Mouse (Mus musculus): ENCODE results near the gene Eng. TPM values are rescaled to one million over a fixed set of nuclear protein-coding genes. Genes with fewer than 3 reads are reported as not detected.

The Eng gene
- polyA plus RNA-seq, 1 experiment from 2014 or later = 87.1 TPM

DNA sequence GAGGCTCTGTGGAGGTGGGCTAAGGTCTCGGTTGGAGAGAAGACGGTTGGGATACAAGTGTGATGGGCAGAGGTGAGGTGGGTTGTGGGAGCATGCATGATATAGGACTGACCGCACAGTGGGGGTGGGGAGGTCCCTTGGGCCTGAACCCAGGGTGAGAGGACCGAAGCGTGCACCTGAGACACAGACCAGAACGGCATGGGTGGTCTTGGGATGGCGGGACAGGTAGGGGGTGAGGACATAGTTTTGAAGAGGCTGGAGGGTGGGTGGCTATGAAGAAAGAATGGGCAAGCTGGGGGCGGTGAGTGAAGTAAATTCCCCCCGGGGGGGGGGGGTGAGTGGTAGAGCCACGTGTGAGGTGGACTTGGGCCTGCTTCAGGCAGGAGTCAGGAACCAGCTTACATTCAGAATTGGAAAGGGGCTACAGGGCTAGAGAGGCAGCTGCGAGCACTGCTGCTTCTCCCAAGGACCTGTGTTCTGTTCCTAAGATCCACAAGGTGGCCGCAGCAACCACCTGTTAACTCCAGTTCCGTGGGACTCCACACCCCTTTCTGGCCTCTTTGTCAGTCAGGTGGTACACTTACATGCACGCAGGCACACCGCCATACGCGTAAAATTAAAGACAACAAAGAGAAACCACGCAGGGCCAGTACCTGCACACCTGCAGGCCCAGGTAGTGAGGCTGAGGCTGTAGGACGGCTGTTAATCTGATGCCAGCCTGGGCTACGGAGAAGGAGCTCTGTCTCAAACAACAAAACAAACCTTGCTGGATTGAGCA, 18.9 kb upstream of the Eng start:
- Histone ChIP-seq H3K36me3 (peaks cover 27% of the 10 kb centered on the region), H3K4me3 (peak overlapping the region; percentile 53)

DNA sequence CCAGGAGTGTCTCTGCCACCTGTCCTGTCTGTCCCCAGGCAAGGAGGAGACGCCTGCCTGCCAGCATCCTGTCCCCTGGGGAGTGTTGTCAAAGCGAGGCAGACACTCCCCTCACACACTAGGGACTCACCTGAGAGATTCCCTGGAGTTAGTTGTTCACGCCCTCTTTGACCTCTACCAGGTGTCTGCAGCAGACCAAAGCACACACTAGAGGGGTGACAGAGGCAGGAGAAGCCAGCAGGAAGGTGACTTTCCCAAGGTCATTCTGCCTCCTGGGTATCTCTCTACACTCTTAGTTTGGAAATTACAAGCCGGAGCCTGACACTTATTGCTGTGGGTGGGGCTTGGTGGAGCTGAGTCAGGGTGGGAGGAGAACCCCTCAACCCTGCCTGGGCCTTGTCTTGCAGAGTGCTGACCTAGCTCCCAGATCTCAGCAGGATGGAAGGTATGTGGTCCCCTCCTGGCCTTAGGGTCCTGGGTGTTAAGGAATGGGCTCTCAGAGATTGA, 18.3 kb upstream of the Eng start:
- Histone ChIP-seq H3K27ac (peak overlapping the region; percentile 91), H3K4me1 (peaks cover 78% of the 10 kb centered on the region), H3K27me3 (ENCODE audit: insufficient read depth, poor library complexity, severe bottlenecking) (no peaks in the 10 kb centered on the region)

More for the DNA sequence above, 18.9 kb upstream of the Eng start:
- peaks cover 82% of the 10 kb centered on the region for H3K4me1 ChIP-seq
- WGBS = 56% methylated on average over 20 of the region's 20 CpGs
- H3K27ac ChIP-seq = peak overlapping the region; percentile 91
- no peaks in the 10 kb centered on the region for H3K27me3 ChIP-seq (ENCODE audit: insufficient read depth, poor library complexity, severe bottlenecking)
- DNase-seq (ENCODE audit: low spot score) = no peak
- H3K9me3 ChIP-seq = no peaks in the 10 kb centered on the region

DNA sequence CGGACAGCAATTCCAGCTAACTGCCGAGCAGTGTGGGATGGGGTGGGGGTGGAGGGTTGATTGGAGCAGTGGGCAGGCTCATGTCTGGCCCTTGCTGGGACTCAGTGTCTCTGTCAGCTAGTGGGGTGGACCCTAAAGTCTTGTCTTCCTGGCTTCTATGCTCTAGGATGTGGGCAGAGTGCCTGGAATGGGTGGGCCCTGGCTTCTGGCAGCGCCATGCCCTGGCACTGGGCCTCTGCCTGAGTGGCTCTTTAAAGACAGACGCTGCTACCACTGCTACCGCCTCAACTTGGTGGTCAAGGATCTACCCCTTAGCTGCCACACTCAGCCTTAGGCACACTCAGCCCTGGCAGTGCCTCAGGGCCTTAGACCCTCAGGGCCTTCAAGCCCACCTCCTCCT, 17.7 kb upstream of the Eng start:
- Histone ChIP-seq H3K4me3 (peak overlapping the region; percentile 53), H3K9me3 (no peaks in the 10 kb centered on the region), H3K36me3 (peaks cover 37% of the 10 kb centered on the region), H3K27me3 (ENCODE audit: insufficient read depth, poor library complexity, severe bottlenecking) (no peaks in the 10 kb centered on the region), H3K27ac (peak overlapping the region; percentile 91), H3K4me1 (peaks cover 83% of the 10 kb centered on the region)
- 35% methylated on average over 5 of the region's 5 CpGs for WGBS
- no peak for DNase-seq (ENCODE audit: low spot score)

More for the DNA sequence above, 18.3 kb upstream of the Eng start:
- WGBS = 41% methylated on average over 4 of the region's 4 CpGs
- Histone ChIP-seq H3K36me3 (peaks cover 32% of the 10 kb centered on the region), H3K9me3 (no peaks in the 10 kb centered on the region), H3K4me3 (peak overlapping the region; percentile 53)
- DNase-seq (ENCODE audit: low spot score) = no peak

DNA sequence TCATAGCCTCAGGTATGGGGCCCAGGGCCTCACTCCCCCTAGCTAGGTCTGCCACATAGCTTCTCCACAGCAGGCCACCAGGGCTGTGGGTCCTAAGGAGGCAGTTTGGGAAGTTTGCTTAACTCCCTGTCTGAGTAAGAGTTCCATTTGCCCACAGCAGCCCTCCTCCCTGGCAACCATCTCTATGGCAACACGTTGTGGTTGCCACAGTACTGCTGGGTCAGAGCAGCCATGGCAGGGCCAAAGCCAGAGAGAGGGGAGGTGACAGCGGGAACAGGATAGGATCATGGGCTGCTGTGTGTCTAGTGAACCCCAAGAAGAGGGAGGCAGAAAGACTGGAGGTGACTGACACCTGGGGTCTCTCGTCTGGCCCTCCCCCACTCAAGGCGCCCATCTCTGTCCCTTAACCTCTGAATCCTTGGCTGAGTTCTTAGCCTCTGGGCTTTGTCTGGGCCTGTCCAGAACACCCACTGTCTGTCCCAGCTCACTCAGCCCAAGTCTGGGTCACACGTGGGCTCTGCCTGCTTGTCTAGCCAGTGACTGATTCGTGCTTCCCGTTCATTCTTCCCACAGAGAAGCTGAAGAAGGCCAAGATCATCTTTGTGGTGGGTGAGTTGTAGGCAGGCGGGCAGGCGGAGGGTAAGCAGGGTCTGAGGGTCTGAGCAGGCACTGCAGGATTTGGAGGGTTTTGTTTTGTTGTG, 17.0 kb upstream of the Eng start:
- H3K27ac ChIP-seq = peak overlapping the region; percentile 91
- 46% methylated on average over 9 of the region's 9 CpGs for WGBS
- peaks cover 44% of the 10 kb centered on the region for H3K36me3 ChIP-seq
- no peaks in the 10 kb centered on the region for H3K9me3 ChIP-seq
- H3K4me1 ChIP-seq = peaks cover 81% of the 10 kb centered on the region
- no peaks in the 10 kb centered on the region for H3K27me3 ChIP-seq (ENCODE audit: insufficient read depth, poor library complexity, severe bottlenecking)
- peak overlapping the region; percentile 53 for H3K4me3 ChIP-seq
- DNase-seq (ENCODE audit: low spot score) = no peak

DNA sequence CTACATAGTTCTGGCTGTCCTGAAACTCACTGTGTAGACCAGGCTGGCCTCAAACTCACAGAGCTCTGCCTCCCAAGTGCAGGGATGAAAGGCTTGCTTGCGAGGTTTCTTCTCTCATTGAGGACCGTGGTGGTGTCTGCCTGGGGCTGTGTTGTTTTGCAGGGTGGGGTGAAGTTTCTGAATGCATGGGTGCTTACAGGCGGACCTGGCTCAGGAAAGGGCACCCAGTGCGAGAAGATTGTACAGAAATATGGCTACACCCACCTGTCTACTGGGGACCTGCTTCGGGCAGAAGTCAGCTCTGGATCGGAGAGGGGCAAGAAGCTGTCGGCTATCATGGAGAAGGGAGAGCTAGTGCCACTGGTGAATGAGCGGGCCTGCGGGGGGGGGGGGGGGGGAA, 16.4 kb upstream of the Eng start:
- peaks cover 76% of the 10 kb centered on the region for H3K4me1 ChIP-seq
- peak overlapping the region; percentile 91; the same call in 1 of the 2 replicates for H3K27ac ChIP-seq
- H3K4me3 ChIP-seq = no peak overlapping the region
- no peak for DNase-seq (ENCODE audit: low spot score)
- WGBS = 79% methylated on average over 8 of the region's 9 CpGs
- H3K9me3 ChIP-seq = no peaks in the 10 kb centered on the region
- H3K36me3 ChIP-seq = peaks cover 50% of the 10 kb centered on the region
- no peaks in the 10 kb centered on the region for H3K27me3 ChIP-seq (ENCODE audit: insufficient read depth, poor library complexity, severe bottlenecking)

DNA sequence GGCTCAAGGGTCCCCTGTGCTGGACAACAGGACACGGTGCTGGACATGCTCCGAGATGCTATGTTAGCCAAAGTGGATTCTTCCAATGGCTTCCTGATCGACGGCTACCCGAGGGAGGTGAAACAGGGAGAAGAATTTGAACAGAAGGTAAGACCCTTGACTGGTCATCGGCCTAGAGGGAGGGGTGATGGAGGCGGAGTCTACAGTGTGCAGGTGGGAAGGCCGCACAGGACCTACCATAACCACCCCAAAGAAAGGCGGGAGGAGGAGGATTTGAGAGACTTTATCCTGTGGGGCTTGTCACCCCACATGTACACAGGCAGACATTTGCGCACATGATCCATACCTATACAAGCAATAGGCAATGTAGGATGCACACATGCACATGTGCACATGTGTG, 15.3 kb upstream of the Eng start:
- Histone ChIP-seq H3K27ac (0 out of 2 replicates have a peak overlapping the region, but pooled peaks have one; percentile 56), H3K4me1 (peaks cover 66% of the 10 kb centered on the region), H3K27me3 (ENCODE audit: insufficient read depth, poor library complexity, severe bottlenecking) (no peaks in the 10 kb centered on the region), H3K36me3 (peaks cover 52% of the 10 kb centered on the region), H3K9me3 (no peaks in the 10 kb centered on the region), H3K4me3 (no peak overlapping the region)
- 84% methylated on average over 10 of the region's 10 CpGs for WGBS
- no peak for DNase-seq (ENCODE audit: low spot score)

DNA sequence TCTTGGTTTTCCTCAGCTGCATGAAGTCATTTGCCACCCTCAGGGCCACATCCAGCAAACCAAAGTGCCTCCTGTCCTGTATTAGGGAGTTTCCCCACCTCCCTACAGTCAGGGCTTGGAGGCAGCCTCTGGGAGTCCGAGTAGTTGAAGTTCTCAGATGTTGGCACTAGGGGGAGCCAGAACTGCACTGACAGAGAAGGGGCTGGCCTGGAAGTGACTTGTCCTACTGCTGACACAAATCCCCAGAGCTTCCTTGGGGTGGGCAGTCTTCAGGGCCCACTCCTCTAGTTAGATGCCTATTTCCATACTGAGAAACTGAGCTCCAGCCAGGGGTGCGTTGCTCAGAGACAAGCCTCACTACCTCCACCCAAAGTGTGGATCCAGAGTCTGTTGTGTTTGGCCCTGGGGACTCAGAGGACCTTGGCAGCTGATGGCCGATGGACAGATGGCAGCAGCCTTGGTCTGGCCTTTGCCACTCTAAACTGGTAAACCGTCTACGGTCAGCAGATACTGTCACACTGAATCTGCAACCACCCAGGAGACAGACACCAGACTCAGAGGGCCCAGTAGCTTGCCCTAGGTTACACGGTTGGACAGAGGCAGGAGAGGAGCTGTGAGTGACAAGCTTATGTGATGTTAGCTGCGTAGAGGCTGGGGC, 14.5 kb upstream of the Eng start:
- Histone ChIP-seq H3K36me3 (peaks cover 52% of the 10 kb centered on the region), H3K4me3 (no peak overlapping the region), H3K9me3 (no peaks in the 10 kb centered on the region), H3K27me3 (ENCODE audit: insufficient read depth, poor library complexity, severe bottlenecking) (no peaks in the 10 kb centered on the region), H3K27ac (peak overlapping the region; percentile 56), H3K4me1 (peaks cover 66% of the 10 kb centered on the region)
- 40% methylated on average over 7 of the region's 7 CpGs for WGBS
- DNase-seq (ENCODE audit: low spot score) = no peak

DNA sequence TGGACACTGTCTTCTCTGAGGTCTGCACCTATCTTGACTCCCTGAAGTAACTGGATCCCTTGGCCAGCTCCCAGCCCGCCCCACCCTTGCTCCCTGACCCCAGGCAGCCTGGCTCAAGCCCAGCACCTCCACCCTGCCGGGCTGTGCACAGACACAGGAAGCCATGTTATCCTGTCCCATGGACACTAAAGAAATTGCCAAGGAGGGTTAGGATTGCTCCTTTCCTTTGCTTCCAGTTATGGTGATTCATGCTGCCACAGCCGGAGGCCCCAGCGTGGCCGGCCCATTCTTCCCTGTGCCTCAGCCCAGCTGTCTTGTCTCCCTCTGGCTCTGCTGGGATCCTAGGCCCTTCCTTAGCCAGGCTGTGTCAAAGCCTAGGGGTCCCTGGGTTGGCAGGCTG, 12.7 kb upstream of the Eng start:
- Histone ChIP-seq H3K4me3 (no peak overlapping the region), H3K36me3 (peaks cover 52% of the 10 kb centered on the region), H3K27ac (peak overlapping the region; percentile 76), H3K27me3 (ENCODE audit: insufficient read depth, poor library complexity, severe bottlenecking) (no peaks in the 10 kb centered on the region), H3K4me1 (peaks cover 61% of the 10 kb centered on the region), H3K9me3 (no peaks in the 10 kb centered on the region)
- DNase-seq (ENCODE audit: low spot score) = no peak
- WGBS = 71% methylated on average over 5 of the region's 5 CpGs

DNA sequence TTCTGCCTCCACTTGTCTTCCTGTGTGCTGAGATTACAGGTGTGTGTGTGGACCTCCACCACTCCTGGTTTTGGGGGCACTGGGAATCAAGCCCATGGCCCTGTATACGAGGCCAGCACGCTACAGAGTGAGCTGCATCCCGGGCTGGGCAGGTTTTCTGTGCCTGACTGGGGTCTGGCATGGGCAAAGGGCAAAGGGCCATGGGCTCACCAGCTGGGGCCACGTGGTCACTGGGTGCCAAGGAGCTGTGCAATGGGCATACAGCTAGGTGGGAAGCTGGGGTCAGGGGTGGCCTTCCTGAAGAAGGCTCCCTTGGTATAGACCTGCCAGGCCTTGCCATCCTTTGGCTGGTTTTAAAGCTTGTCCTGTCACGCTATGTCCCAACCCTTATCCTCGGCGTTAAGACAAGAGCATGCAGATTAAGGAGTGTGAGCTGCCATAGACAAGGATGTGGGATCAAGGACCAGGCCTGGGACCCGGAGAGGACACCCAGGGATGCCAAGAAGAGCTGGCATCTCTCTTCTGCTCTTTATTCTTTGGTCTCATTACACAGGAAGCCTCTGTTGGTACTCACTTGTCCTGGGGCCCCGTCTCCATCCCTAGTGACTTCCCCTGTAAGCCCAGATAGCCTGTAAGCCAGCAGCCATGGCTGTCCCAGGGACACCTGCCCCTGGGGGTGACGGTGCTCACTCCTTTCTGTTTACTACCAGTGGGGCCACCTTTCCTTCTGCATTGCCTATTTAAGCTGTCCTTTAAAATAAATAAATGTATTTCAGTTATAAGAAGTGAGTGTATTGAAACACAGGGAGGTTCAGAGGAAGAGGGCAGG, 11.9 kb upstream of the Eng start:
- peak overlapping the region; percentile 63; the same call in 1 of the 2 replicates for H3K27ac ChIP-seq
- no peak overlapping the region for H3K4me3 ChIP-seq
- H3K4me1 ChIP-seq = peaks cover 53% of the 10 kb centered on the region
- H3K9me3 ChIP-seq = no peaks in the 10 kb centered on the region
- WGBS = 81% methylated on average over 10 of the region's 10 CpGs
- H3K27me3 ChIP-seq (ENCODE audit: insufficient read depth, poor library complexity, severe bottlenecking) = no peaks in the 10 kb centered on the region
- no peak for DNase-seq (ENCODE audit: low spot score)
- peaks cover 52% of the 10 kb centered on the region for H3K36me3 ChIP-seq

DNA sequence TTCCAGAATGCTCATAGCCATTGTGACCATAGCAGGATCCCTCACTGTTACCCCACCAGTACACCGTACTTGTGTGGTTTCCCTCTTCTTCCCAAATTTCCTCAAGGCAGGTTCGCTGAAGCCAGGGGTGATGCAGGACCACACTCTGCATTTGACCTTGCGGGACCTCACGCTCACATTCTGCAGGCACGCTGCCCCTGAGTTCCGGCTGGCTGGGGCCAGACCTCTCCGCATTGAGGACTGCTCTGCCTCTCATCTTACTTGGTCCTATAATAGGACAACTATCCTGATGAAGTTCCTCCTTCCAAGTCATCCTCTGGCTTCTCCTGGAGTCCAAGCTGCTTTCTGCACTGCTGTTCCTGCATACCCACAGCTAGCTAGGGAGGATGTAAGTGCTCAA, 9.8 kb upstream of the Eng start:
- Histone ChIP-seq H3K9me3 (no peaks in the 10 kb centered on the region), H3K36me3 (peaks cover 34% of the 10 kb centered on the region), H3K4me1 (peaks cover 54% of the 10 kb centered on the region), H3K4me3 (no peak overlapping the region), H3K27ac (peak overlapping the region; percentile 69), H3K27me3 (ENCODE audit: insufficient read depth, poor library complexity, severe bottlenecking) (no peaks in the 10 kb centered on the region)
- no peak for DNase-seq (ENCODE audit: low spot score)
- WGBS = 77% methylated on average over 7 of the region's 7 CpGs

DNA sequence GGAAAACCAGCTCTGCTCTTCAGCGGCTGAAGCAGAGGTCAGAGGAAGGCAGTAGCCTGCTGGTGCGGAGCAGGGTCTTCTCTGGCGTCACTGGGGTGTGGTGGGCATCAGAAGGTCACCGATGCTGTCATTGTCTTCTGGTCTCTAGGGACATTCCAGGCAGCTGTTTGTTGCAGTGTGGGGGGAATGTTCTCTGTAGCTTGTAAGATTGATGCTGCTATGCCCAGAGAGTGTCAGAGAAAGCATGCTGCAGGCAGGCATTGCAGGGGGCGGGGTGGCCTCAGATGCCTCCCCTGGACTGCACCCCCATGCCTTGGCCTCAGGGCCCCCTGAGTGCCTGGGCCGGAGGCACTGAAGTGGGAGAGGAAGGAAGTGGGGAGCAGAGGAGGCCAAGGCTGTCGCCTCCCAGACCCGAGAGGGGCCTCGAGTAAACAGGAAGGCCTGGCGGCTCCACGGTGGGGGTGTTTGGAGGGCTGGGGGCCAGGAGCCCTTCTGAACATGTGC, 8.6 kb upstream of the Eng start:
- WGBS = 16% methylated on average over 11 of the region's 11 CpGs
- peak overlapping the region; percentile 24 for H3K4me3 ChIP-seq
- DNase-seq (ENCODE audit: low spot score) = no peak
- no peaks in the 10 kb centered on the region for H3K27me3 ChIP-seq (ENCODE audit: insufficient read depth, poor library complexity, severe bottlenecking)
- peaks cover 55% of the 10 kb centered on the region for H3K4me1 ChIP-seq
- H3K9me3 ChIP-seq = no peaks in the 10 kb centered on the region
- H3K27ac ChIP-seq = peak overlapping the region; percentile 84
- H3K36me3 ChIP-seq = peaks cover 23% of the 10 kb centered on the region

DNA sequence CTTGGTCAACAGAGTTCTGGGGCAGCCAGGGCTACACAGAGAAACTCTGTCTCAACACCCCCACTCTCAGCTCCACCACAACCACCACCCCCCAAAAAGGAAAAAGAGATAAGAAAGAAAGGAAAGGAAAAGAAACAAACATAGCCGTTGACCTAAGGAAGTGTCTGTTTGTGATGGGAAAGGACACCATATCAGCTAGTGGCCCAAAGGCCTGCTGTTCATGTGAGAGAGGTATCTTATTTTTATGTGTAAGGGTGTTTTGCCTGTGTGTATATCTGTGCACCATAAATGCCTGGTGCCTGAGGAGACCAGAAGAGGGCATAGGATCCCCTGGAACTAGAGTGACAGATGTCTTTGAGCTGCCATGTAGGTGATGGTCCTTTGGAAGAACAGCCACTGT, 6.8 kb upstream of the Eng start:
- Histone ChIP-seq H3K27ac (peak overlapping the region; percentile 52), H3K9me3 (no peaks in the 10 kb centered on the region), H3K27me3 (ENCODE audit: insufficient read depth, poor library complexity, severe bottlenecking) (no peaks in the 10 kb centered on the region), H3K4me3 (no peak overlapping the region), H3K36me3 (peaks cover 5% of the 10 kb centered on the region), H3K4me1 (peaks cover 61% of the 10 kb centered on the region)
- WGBS = 52% methylated on average over 1 of the region's 1 CpGs
- DNase-seq (ENCODE audit: low spot score) = no peak

Measured in heart, embryonic 10.5 days (tissue).